Mouse (Mus musculus): ENCODE data around the gene Leap2. TPM values are rescaled to one million over a fixed set of nuclear protein-coding genes. Genes with fewer than 3 reads are reported as not detected.

Leap2 gene
- polyA plus RNA-seq, 1 experiment from 2014 or later, result 0.51 TPM

DNA sequence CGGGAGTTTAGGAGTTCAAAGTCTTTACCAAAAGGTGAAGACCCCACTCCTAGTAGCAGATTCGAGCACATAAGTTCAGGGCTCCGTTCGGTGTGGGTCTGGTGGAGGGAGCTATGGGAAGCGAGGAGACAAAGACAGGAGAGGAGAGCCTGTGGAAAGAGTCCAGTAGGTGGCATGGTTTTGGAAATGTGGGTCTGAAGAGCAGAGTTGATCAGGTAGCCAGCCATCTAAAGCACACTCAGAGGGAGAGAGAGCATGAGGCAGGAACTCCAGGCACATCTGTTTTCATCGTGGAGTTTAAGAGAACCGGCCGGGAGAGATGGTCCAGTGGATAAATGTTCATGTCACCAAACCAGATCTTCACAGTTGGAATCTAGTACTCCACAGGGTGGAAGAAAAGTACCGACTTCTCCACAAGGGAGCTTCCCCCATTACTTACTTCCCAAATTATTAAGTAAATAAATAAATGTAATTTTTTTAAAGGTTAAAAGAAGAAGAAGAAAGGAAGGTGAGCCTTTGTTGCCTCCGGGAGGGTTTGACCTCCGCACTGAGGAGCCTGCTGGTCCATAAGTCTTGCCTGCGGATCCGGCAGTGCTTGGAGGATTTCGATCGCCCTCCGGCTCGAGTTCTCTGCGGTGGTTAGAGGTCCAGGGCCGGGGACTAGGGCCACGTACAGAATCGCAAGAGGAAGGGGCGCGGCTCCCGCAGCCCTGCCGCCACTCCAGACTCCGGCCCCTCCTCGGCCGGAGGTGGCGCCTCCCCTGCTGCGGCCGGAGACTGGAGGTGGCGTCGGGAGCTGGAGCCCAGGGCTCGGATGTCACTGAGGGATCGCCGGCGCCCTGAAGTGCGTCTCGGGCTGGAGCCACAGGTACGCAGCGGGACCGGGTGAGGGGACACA, 33.8 kb upstream of the Leap2 start, which contains the start of the genes Gm10447 and Shroom1:
Gene Gm10447, minus strand, starts transcription at position 637 of the 898 bp plus-strand sequence.
Gene Shroom1, plus strand, starts transcription at position 732 of the 898 bp plus-strand sequence.
- Histone ChIP-seq H3K27ac (replicated peaks) (peak within 1 kb of the TSS; percentile 40), H3K9me3 (no peaks in the 10 kb centered on the region), H3K36me3 (no peaks in the 10 kb centered on the region), H3K9ac (peak within 1 kb of the TSS; percentile 84), H3K4me1 (peaks cover 9% of the 10 kb centered on the region; the same call in 1 of the 2 replicates), H3K27me3 (replicated peaks) (peaks cover 29% of the 10 kb centered on the region), H3K4me3 (peak within 1 kb of the TSS; percentile 66), H3K4me2 (peak within 1 kb of the TSS; percentile 90)
- WGBS, result 3% methylated on average over 42 of the region's 42 CpGs
- 0 out of 2 replicates have a peak, but pooled peaks have one; percentile 39 for ATAC-seq (ENCODE audit: extremely low read depth, insufficient number of reproducible peaks, low FRiP score, low TSS enrichment)

DNA sequence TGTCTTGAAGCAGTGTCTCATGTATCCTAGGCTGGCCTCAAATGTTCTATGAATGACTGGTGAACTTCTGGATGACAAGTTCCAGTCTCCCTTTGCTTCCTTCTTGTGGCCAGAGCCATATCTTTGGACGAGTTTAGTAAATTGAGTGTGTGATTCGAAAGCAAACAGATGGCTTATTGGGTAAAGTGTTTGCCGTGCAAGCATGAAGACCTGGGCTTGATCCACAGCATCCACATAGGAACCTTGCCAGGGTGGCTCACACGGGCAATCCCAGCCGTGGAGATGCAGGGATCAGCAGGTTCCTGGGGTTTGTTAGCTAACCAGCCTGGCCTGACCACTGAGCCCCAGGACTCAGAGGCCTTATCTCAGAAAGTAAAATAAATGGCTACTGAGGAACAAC, 30.1 kb upstream of the Leap2 start:
- H3K9me3 ChIP-seq, result no peaks in the 10 kb centered on the region
- H3K9ac ChIP-seq, result no peak overlapping the region
- no peak overlapping the region for H3K27ac ChIP-seq (replicated peaks)
- no peak overlapping the region for H3K4me2 ChIP-seq
- H3K36me3 ChIP-seq, result no peaks in the 10 kb centered on the region
- peaks cover 13% of the 10 kb centered on the region for H3K27me3 ChIP-seq (replicated peaks)
- ATAC-seq (ENCODE audit: extremely low read depth, insufficient number of reproducible peaks, low FRiP score, low TSS enrichment), result no peak
- H3K4me3 ChIP-seq, result no peak overlapping the region
- H3K4me1 ChIP-seq, result peaks cover 23% of the 10 kb centered on the region
- 70% methylated on average over 5 of the region's 5 CpGs for WGBS

DNA sequence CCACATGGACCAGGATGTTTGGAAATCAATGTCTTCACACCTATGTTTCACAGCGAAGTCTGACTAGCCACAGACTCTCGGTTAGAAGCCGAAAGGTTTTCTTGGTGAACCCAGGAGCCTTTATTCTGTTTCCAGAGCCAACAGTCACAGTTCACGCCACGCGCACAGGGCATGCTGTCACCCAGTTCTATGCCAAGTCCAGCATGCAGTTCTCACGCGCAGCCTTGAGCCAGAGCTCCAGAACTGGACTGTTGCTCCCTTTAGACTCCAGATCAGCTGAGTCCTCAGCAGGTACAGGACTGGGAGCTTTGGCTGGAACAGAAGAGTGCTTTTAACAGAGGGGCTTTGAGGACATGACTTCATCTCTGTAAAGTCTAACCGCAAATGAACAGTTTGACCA, 29.4 kb upstream of the Leap2 start:
- H3K9me3 ChIP-seq, result no peaks in the 10 kb centered on the region
- no peak for ATAC-seq (ENCODE audit: extremely low read depth, insufficient number of reproducible peaks, low FRiP score, low TSS enrichment)
- no peaks in the 10 kb centered on the region for H3K36me3 ChIP-seq
- no peak overlapping the region for H3K4me2 ChIP-seq
- WGBS, result 93% methylated on average over 9 of the region's 9 CpGs
- H3K27me3 ChIP-seq (replicated peaks), result peaks cover 6% of the 10 kb centered on the region
- H3K9ac ChIP-seq, result no peak overlapping the region
- H3K4me1 ChIP-seq, result peaks cover 21% of the 10 kb centered on the region
- no peak overlapping the region for H3K27ac ChIP-seq (replicated peaks)
- H3K4me3 ChIP-seq, result no peak overlapping the region

DNA sequence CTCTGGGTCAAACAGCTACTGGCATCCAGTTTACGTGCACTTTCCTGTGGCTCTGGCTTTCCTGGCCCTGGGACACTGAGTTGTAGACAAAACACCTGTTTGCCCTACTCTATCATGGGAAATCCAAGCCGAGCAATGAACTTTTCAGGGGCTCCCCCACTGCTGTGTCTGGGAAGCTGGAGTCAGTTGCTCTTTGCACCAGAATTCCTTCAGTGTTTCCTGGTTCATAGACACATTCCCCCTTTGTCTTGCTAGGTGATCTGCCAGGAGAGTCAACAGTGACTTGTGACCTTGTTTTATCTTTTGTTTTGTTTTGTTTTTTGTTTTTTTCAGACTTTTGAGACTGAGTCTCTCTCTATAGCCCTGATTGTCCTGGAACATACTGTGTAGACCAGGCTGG, 28.4 kb upstream of the Leap2 start:
- Histone ChIP-seq H3K36me3 (no peaks in the 10 kb centered on the region), H3K27me3 (replicated peaks) (peaks cover 5% of the 10 kb centered on the region; the same call in 1 of the 2 replicates), H3K9me3 (no peaks in the 10 kb centered on the region), H3K9ac (no peak overlapping the region), H3K4me1 (peaks cover 18% of the 10 kb centered on the region), H3K4me2 (no peak overlapping the region), H3K27ac (replicated peaks) (no peak overlapping the region), H3K4me3 (no peak overlapping the region)
- no peak for ATAC-seq (ENCODE audit: extremely low read depth, insufficient number of reproducible peaks, low FRiP score, low TSS enrichment)
- 63% methylated on average over 2 of the region's 2 CpGs for WGBS

DNA sequence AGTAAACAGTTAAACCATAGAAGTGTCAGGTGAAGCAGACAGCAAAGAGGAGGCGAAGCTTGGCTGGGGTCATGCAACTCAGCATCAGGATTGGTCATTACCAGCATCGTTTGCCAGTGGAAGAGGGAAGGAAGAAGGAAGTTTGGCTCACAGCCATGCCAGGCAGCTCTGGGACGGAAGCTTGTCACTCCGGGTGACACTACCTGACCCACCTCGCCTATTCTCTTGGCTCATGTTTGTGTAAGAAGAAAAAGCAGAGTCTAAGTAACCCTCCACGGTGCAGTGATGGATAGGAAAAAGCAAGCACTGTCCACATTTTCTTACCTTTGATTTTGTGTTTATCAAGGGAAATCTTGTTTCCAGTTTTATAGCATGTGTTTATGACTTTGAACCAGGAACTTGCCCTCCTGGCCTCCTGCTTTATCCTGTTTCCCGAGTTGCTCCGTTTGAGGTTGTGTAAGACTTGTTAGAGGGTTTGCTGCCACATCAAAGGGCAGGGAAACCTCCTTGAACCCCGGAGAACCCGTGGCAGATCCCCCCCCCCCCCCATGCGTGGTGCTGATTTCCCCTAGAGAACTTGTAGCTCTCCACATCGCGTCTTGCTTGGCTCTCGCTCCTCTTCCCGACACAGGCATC, 27.2 kb upstream of the Leap2 start:
- Histone ChIP-seq H3K9ac (no peak overlapping the region), H3K27ac (replicated peaks) (no peak overlapping the region), H3K27me3 (replicated peaks) (peaks cover 5% of the 10 kb centered on the region; the same call in 1 of the 2 replicates), H3K4me2 (no peak overlapping the region), H3K4me1 (peaks cover 23% of the 10 kb centered on the region), H3K4me3 (no peak overlapping the region), H3K9me3 (no peaks in the 10 kb centered on the region), H3K36me3 (no peaks in the 10 kb centered on the region)
- ATAC-seq (ENCODE audit: extremely low read depth, insufficient number of reproducible peaks, low FRiP score, low TSS enrichment), result no peak
- WGBS, result 32% methylated on average over 15 of the region's 15 CpGs

DNA sequence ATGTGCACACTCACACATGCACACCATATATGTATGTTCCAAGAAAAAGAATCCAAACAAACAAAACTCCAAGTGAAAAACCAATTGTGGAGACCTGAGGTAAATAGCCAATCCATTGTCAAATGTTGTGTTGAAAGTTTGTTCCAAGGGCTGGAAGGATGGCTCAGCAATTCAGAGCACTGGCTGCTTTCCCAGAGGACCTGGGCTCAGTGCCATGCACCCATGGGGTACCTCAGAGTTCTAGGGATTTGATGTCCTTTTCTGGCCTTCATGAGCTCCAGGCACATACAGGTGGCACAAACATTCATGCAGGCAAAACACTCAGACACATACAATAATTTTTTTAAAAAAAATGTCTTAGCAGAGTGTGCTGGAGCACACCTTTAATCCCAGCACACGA, 25.6 kb upstream of the Leap2 start:
- Histone ChIP-seq H3K4me3 (no peak overlapping the region), H3K27ac (replicated peaks) (no peak overlapping the region), H3K27me3 (replicated peaks) (peaks cover 5% of the 10 kb centered on the region; the same call in 1 of the 2 replicates), H3K4me2 (no peak overlapping the region), H3K9ac (no peak overlapping the region), H3K4me1 (peaks cover 23% of the 10 kb centered on the region), H3K36me3 (no peaks in the 10 kb centered on the region), H3K9me3 (no peaks in the 10 kb centered on the region)
- WGBS, result 74% methylated on average over 1 of the region's 1 CpGs
- ATAC-seq (ENCODE audit: extremely low read depth, insufficient number of reproducible peaks, low FRiP score, low TSS enrichment), result no peak

DNA sequence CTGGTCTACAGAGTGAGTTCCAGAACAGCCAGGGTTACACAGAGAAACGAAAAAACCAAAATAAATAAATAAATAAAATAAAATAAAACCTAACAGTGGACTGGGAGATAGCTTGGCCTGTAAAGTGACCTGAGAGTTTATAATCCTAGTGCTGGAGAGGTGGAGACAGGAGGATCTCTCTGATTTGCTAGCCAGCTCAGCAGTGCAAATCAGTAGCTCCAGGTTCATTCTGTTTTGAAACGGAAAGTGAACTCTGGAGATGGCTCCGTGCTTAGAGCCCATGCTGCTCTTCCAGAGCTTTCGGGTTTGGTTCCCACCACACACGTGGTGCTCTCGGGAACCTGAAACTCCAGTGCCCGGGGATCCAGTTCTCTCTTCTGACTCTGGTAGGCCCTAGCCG, 25.0 kb upstream of the Leap2 start:
- Histone ChIP-seq H3K4me1 (peaks cover 23% of the 10 kb centered on the region), H3K36me3 (no peaks in the 10 kb centered on the region), H3K27ac (replicated peaks) (no peak overlapping the region), H3K4me3 (no peak overlapping the region), H3K4me2 (no peak overlapping the region), H3K27me3 (replicated peaks) (peaks cover 5% of the 10 kb centered on the region; the same call in 1 of the 2 replicates), H3K9me3 (no peaks in the 10 kb centered on the region), H3K9ac (no peak overlapping the region)
- 87% methylated on average over 8 of the region's 8 CpGs for WGBS
- no peak for ATAC-seq (ENCODE audit: extremely low read depth, insufficient number of reproducible peaks, low FRiP score, low TSS enrichment)

DNA sequence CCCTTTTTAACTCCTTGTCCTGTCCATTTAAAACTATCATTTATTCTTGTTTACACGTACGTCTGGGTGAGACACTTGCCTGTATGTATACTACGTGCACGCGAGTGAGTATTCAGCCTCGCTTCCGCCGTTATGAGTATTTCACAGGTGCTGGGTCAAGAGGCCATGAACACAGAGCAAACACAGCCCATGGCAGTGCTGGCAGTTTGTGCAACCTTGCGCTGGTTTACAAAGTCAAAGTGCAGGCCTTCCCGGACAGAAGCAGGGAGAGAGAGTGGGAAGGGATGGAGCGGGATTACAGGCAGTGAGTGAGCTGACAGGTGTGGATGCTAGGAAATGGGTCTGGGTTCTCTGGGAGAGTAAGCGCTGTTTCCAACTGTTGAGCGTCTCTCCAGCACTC, 23.2 kb upstream of the Leap2 start:
- Histone ChIP-seq H3K4me2 (no peak overlapping the region), H3K27me3 (replicated peaks) (peaks cover 5% of the 10 kb centered on the region; the same call in 1 of the 2 replicates), H3K4me3 (no peak overlapping the region), H3K36me3 (no peaks in the 10 kb centered on the region), H3K4me1 (peaks cover 34% of the 10 kb centered on the region), H3K9ac (no peak overlapping the region), H3K9me3 (no peaks in the 10 kb centered on the region), H3K27ac (replicated peaks) (no peak overlapping the region)
- 82% methylated on average over 13 of the region's 13 CpGs for WGBS
- no peak for ATAC-seq (ENCODE audit: extremely low read depth, insufficient number of reproducible peaks, low FRiP score, low TSS enrichment)

DNA sequence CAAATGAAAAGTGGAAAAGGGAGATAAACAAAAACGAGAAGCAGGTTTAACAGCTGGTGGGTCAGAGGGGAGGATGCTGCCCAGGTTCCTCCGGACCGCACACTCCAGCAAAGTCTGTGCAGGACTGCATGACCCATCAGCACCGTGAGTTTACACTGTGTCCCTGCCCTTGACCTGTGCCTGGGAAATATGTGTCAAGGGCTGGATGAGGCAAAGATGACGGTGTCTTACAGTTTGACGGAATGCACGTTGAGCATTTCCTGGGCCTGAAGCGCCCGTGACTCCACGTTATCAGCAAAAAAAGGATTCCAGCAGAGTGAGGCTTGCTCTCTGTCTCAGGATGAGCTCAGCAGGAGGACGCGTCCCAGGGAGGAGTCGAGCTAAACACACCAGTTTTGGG, 22.6 kb upstream of the Leap2 start:
- no peak overlapping the region for H3K4me3 ChIP-seq
- no peaks in the 10 kb centered on the region for H3K9me3 ChIP-seq
- H3K4me1 ChIP-seq, result peaks cover 28% of the 10 kb centered on the region
- H3K36me3 ChIP-seq, result no peaks in the 10 kb centered on the region
- peaks cover 2% of the 10 kb centered on the region; the same call in 1 of the 2 replicates for H3K27me3 ChIP-seq (replicated peaks)
- H3K4me2 ChIP-seq, result no peak overlapping the region
- H3K27ac ChIP-seq (replicated peaks), result no peak overlapping the region
- no peak for ATAC-seq (ENCODE audit: extremely low read depth, insufficient number of reproducible peaks, low FRiP score, low TSS enrichment)
- WGBS, result 32% methylated on average over 13 of the region's 13 CpGs
- no peak overlapping the region for H3K9ac ChIP-seq

DNA sequence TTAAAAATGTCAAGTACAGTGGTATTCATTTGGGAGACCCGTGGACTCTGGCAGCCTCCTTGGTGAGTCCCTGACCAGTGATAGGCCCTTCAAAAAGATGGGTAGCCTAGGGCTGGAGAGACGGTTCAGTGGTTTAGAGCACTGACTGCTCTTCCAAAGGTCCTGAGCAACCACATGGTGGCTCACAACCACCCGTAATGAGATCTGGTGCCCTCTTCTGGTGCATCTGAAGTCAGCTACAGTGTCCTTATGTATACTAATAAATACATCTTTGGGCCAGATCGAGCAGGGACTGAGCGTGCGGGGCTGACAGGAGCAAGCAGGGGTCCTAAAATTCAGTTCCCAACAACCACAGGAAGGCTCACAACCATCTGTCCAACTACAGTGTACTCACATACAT, 20.9 kb upstream of the Leap2 start:
- Histone ChIP-seq H3K4me1 (peaks cover 20% of the 10 kb centered on the region), H3K36me3 (no peaks in the 10 kb centered on the region), H3K9me3 (no peaks in the 10 kb centered on the region), H3K4me3 (no peak overlapping the region), H3K9ac (no peak overlapping the region), H3K27me3 (replicated peaks) (no peaks in the 10 kb centered on the region), H3K27ac (replicated peaks) (no peak overlapping the region), H3K4me2 (no peak overlapping the region)
- WGBS, result 45% methylated on average over 6 of the region's 6 CpGs
- ATAC-seq (ENCODE audit: extremely low read depth, insufficient number of reproducible peaks, low FRiP score, low TSS enrichment), result no peak

DNA sequence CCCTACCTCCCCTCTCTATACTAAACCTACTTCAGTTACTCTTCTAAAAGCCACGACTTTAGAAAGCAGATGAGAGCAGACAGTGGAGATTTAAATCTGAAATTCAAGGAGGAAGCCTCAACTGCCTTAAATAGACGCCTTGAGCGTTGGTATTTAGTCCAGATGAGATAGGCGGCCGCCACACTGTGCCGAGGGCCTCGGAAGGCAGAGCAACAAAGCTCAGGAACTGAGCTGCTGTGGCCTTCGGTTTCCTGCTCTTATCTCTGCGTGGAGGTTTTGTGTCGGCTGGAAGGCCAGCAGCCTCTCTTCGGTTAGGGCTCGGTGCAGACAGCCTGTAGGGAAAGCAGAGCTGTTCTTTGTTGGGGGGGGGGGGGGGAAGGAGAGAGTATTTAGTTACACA, 19.0 kb upstream of the Leap2 start:
- H3K27ac ChIP-seq (replicated peaks), result peak overlapping the region; percentile 92
- H3K27me3 ChIP-seq (replicated peaks), result no peaks in the 10 kb centered on the region
- H3K9me3 ChIP-seq, result no peaks in the 10 kb centered on the region
- no peaks in the 10 kb centered on the region for H3K36me3 ChIP-seq
- H3K4me1 ChIP-seq, result peaks cover 17% of the 10 kb centered on the region
- H3K9ac ChIP-seq, result peak overlapping the region; percentile 72
- ATAC-seq (ENCODE audit: extremely low read depth, insufficient number of reproducible peaks, low FRiP score, low TSS enrichment), result no peak
- H3K4me3 ChIP-seq, result no peak overlapping the region
- peak overlapping the region; percentile 44 for H3K4me2 ChIP-seq
- WGBS, result 3% methylated on average over 12 of the region's 12 CpGs

Data from heart, embryonic 13.5 days (tissue).